Mouse (Mus musculus) kidney, postnatal 25 days (tissue): ENCODE measurements at regions not wholly inside any gene's neighbourhood (a gene's known extent, or its start where the extent isn't known, plus 50 kb on each side); places are given as distances from the start of the nearest gene placed in this dataset.

Experiments
- DNase-seq, 2 experiments: peaks; one replicate each; pipeline ENCODE4 v3.0.0; 2021; ENCODE audit warnings: mixed read lengths in 2 of 2

- DNase-seq: peak in 1 of 2 experiments; percentile 17
Observed at GRCm38 (mm10) chr13:24527812-24528531, 54.0 kb upstream of the Ripor2 start.
